Mouse (Mus musculus): ENCODE data around the gene Hes1.

Hes1 gene

DNA sequence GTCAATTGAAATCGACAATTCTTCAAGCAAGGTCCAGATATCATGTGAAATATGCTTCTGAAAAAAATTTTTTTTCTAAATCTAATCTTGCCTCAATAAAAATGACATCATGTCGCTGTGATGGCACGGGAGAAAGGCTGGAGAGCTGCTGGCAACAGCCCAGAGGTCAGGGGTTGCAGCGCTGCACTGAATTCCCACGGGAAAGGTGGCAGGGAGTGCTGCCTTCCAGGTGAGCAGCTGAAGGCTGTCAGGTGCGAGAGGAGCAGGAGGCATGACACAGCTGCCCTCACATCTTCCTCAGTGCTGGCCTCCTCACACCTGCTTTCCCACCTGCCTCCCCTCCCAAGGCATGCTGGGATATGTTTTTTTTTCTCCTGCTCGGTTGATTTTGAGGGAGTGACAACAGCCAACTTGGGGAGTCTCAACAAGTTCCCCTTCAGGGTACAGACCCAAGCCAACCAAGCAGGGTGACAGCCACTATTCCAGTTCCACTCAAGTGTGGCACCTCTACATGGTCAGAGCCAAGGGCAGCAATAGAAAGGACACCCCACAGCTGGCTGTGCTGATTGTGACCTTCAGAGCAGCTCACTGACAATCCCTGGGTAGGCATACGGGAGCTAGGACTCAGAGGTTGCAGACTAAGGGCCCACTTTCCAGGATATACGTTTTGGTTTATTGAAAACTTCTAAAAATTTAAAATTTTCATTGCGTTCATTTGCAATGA lies 13.3 kb upstream of the Hes1 start:
- DNase-seq (ENCODE audit: low spot score in 2 of 2), result no peak

DNA sequence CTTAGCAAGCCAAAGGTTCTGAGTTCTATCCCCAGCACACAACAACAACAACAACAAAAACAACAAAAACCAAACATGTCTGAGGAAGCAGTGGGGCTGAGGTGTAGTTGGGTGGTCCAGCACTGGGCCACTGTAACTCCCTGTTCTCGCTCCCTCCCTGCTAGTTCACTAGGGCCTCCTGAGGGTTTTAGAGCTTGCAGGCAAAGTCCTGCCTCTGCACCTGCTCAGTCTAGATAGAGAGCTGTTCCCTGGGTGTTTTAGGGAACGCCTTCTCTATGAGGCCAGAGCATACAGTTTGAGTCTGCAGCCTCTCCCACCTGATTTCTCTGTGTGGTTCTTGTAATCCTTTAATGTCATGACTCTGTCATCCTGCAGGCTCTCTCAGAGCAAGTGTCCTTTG lies 11.9 kb upstream of the Hes1 start:
- no peak for DNase-seq (ENCODE audit: low spot score in 2 of 2)

DNA sequence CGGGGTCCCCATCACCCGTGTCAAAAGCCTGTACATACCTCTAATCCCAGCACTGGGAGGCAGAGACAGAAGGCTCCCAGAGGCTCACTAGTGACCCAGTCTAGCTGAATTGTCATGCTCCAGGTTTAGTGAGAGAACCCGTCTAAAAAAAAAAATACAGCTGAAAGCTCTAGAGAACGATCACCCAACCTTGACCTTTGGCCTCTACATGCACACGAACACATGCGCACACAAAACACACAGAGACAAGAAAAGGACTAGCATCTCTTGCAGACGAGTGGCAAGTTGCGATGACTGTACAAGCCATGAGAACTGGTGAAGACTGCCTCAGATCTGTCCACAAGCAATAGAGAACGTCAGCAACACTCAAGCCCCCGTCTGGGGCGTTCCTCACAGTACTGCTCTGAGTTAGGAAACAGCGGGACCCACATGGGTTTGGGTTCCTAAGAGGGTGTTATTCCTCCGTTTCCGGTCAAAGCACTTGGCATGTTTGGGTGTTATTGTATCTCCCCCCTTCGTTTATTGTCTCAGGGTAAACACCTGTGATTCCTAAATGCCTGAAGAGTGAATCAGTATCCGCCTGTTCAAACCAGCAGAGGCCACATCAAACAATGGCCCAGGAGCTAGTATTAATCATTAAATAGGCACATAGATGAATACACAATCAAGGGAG lies 11.2 kb upstream of the Hes1 start:
- no peak for DNase-seq (ENCODE audit: low spot score in 2 of 2)

DNA sequence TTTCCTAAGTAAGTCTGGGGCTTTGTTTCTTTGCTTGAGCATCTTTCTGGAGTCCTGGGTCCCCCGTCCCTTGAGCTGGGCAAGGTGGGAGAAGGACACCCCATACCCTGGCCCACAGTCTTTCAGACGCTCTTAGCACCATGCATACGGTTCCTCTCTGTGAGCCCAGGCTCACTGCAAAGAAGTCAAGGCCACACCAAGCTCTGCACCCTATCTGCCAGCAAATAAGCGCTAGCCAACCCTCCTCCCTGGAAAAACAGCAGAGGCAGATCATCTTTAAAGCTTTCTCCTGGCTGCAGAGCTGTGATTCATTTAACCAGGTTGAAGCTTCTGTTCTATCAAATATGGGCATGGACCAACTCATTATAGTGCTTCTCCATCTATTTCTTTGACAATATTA lies 9.6 kb upstream of the Hes1 start:
- no peak for DNase-seq (ENCODE audit: low spot score in 2 of 2)

DNA sequence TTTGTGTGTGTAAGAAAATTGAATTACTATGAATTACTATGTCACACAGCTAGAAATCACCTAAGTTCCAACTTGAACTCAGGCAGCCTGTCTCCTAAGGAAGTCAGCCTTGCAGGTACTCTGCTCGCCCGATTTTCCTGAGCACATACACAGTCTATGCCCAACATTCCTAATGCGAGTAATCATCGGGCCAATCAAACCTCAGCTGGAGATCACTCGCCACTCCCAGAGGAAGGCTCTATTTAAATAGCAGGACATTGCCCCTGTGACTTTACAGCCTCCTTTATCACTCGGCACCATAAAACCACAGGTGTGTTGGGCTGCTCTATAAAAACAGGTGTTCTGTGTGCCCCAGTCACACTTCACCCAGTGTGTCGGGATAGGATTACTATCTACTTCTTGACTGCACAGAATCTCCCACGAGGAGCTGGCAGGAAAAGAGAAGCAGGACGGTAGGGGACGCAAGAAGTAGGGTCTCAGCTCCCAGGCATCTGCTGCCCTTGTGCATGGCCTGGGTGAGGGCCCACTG lies 8.8 kb upstream of the Hes1 start:
- no peak for DNase-seq (ENCODE audit: low spot score in 2 of 2)

DNA sequence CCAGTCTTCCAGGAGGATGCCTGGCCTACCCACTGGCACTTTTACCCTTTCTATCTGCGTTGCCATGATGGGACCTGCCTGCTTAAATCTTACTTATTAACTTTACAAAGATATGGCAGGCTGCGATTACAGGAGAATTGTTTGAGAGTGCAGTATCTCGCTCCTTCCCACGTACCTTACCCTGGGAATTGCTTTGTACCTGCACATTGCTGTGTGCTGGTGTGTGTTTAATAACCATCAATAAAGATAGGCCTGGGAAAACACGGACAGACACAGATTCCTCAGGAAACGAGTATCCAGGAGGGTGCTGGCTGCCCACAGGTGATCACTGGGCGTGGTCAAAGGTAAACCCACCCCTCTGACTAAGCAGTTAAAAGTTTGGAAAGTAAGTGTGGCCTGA lies 8.3 kb upstream of the Hes1 start:
- no peak for DNase-seq (ENCODE audit: low spot score in 2 of 2)

DNA sequence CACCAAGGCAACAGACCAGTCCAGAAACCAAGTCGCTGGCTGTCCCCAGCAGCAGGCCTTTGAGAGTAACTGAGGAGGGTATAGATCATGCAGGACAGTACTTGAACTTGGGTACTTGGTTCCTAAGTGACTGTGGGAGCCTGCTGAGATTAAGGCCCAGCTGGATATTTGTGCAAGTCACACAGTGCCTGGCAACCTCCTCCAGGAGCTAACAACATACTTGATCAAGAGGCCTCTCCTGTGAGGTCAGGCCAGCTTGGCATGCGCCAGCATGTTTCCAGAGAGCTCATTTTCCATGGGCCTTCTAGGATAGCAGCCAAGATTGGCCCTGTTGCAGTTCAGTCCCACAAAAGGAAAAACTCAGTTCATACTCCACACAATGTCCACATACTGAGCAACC lies 7.3 kb upstream of the Hes1 start:
- DNase-seq (ENCODE audit: low spot score in 2 of 2), result no peak

DNA sequence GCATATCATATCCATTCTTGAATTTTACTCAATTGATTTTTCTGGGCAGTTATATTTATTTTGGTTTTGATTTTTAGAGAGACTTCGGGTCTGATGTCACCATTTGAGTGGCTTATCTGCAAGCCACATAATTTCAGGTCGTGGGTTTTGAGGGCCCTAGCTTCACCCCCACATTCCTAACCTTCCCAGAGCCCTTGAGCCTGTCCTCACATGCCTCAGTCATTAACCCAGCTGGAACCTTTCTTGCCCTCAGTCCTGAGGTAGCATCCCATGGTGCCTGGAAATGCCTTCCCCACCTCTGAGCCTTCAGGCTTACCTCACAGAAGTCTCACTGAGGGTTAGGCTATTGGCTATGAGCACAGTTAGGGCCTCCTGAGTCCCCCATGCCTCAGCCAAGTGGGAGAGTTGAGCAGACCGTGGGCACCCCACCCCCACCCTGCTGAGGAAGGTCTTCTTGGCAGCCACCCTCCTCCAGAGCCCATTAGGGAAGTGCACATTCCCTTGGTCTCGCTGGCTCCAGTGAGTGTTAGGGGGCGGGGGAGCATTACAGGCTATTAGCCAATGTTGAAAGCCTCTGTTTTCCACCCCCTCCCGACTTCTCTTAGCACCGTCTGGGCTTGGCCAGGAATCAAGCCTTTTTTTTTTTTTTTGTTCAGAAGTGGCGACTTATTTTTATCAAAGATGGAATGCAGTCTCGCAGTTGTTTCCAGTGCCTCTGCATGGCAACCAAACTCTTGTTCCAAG lies 5.0 kb upstream of the Hes1 start:
- peak in 1 of 2 experiments; percentile 54 for DNase-seq (ENCODE audit: low spot score in 2 of 2)

DNA sequence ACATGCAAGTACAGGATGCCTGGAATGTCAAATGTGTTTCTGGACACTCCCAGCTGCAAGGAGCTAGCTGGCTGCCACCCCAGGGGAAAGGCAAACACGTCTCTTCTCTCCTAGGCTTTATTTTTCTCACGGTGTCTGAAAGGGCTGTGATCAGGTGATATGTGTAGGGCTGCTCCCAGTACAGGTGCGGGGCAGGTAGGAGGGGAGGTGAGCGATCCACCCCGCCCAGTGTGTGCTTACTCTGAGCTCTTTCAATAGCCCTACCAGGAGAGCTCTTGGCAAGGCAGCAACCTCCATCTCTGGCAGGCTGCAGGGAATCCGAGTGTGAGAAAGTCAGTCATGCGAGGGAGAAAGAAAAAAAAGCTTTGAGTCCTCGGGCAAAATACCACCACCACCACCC lies 3.8 kb upstream of the Hes1 start:
- no peak for DNase-seq (ENCODE audit: low spot score in 2 of 2)

DNA sequence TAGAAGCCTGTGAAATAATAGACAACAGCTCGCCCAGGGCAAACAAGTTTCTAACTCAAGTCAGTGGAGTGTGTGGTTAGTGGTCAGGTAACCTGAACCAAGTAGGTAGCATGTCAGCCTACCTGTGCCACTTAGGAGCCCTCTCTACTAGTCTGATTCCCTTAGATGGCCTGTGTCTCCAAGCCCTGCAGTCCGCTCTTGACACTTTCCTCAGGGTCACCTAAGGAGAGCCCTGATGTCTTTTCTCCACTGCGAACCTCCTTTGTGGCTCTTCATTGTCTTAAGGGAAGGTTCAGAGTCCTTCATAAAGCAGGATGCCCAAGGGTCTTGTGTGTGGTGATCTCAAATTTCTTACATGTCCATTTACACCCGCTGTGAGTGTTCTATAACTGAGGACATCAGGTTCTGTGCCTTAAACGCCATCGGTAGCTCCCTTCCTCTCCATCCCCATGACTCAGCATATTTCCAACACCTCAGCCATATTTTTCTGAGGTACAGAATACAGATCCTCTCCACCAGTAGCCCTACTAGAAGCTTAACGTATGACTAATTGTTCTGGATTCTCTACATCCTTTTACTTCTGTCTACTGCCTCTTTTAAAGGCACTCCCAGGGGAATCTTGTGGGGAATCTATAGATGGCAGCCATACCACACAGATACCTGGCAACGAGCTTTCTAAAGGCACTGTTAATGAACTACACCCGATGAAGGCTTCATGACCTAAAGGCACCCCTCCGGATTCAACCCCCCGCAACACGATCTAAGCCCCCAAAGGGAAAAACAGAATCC lies 1.7 kb upstream of the Hes1 start:
- DNase-seq (ENCODE audit: low spot score in 2 of 2), result no peak

DNA sequence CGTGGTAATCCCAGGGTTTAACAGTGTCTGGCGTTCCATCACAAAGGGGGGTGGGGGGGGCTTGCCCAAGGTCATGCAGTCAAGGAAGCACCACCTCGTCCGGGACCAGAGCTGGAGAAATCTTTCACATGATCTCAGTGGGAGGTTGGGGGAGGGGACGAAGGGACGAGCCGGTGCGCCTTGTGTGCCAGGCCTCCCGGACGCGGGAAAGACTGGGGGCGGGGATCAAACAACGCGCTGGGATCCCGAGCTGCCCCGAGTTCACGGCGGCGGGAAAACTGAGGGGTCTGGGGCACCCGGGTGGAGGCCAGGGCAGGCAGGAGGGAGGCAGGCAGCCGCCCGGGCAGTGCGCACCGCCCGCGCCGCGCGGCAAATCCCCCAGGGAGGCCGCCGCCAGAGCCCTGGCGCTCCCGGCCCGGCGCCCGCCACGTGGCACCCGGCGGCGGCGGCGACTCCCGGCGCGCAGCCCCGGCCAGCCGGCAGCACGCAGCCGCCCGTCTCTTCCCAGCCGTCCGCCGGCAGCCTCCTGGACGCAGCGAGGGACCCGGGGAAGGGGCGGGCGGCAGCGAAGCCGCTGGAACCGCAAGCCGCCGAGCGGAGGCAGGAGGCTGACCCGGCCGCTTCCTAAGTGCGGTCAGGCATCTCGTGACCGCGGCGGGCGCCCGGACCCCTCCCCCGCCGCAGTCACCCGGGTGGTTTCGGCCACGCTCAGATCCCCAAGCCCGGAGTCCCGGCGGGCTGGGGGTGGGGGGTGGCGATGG lies 883 bp upstream of the Hes1 start:
- DNase-seq (ENCODE audit: low spot score in 2 of 2), result peak; percentile 56 to 62

DNA sequence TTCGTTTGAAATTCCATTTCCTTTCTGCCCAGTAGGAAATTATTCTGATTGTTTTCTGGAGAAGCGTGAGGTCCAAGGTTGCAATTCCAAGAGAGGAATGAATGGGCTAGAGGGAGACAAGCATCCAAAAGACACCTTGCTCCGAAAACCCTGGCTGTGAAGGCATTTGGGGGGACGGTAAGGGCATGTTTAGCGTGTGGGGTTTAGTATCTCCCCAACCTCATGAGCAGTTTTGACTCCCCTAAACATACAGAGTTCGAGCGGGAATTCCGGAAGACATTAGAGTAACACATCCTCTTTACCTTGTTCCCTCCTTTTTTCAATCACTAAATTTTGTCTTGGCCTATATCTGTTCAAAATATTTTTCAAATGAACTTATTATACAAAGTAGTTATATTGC lies 429 bp downstream of the Hes1 start:
- no peak for DNase-seq (ENCODE audit: low spot score in 2 of 2)

DNA sequence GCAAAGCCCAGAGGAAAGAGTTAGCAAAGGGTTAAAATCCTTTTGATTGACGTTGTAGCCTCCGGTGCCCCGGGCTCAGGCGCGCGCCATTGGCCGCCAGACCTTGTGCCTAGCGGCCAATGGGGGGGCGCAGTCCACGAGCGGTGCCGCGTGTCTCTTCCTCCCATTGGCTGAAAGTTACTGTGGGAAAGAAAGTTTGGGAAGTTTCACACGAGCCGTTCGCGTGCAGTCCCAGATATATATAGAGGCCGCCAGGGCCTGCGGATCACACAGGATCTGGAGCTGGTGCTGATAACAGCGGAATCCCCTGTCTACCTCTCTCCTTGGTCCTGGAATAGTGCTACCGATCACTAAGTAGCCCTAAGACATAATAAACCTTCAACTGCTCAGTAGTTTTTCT lies 893 bp downstream of the Hes1 start:
- DNase-seq (ENCODE audit: low spot score in 2 of 2), result peak; percentile 90 to 92

DNA sequence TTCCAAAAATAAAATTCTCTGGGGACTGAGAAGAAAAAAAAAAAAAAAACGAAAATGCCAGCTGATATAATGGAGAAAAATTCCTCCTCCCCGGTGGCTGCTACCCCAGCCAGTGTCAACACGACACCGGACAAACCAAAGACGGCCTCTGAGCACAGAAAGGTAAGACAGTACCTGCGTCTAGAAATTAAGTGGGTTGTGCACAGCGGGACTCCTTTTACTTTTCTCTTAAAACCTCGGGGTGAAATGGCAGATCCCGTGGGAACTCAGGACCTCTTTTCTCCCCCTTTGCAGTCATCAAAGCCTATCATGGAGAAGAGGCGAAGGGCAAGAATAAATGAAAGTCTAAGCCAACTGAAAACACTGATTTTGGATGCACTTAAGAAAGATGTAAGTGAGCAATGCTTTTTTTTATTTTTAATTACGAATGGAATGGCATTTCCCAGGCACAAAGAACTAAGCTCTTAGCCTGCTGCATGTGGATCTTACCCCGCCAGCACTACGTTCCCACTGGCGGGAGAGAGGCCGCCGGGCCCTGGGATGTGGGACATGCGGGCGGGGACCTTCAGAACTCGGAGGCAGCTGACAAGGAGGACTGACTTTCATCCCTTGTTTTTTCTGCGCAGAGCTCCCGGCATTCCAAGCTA lies 1.5 kb downstream of the Hes1 start:
- no peak for DNase-seq (ENCODE audit: low spot score in 2 of 2)

DNA sequence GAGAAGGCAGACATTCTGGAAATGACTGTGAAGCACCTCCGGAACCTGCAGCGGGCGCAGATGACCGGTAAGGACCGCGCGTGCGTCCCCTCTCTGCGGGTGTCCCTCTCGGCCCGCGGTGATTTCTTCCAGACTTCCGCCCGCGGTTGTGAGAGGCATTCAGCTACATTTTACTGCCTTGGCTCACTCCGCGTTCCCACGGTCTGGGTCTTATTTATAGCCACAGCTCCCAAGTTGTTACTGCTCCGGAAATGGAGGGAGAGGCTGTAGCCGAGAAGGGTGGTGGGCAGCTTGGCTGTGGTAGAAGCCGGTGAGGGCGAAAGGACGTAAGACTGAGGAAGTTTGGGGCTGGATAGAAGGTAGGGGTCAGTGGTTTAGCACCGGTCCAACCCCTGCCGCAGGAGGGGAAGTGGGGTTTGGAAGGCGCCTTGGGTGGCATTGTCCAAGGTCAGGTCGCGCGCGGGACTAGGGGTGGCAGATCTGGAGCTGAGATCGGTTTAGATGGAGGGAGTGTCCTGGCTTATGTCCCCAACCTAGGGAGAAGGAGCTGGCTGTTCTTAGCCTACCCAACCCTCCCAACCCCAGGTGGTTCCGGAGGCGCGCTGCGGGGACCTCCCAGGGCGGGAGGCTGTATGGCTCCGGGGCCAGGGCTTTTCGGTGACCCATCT lies 2.1 kb downstream of the Hes1 start:
- DNase-seq (ENCODE audit: low spot score in 2 of 2), result peak; percentile 43 to 59

DNA sequence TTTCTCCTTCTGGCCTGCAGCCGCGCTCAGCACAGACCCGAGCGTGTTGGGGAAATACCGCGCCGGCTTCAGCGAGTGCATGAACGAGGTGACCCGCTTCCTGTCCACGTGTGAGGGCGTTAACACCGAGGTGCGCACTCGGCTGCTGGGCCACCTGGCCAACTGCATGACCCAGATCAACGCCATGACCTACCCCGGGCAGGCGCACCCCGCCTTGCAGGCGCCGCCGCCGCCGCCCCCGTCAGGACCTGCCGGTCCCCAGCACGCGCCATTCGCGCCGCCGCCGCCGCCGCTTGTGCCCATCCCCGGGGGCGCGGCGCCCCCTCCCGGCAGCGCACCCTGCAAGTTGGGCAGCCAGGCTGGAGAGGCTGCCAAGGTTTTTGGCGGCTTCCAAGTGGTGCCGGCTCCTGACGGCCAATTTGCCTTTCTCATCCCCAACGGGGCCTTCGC lies 2.7 kb downstream of the Hes1 start:
- peak; percentile 67 to 85 for DNase-seq (ENCODE audit: low spot score in 2 of 2)

DNA sequence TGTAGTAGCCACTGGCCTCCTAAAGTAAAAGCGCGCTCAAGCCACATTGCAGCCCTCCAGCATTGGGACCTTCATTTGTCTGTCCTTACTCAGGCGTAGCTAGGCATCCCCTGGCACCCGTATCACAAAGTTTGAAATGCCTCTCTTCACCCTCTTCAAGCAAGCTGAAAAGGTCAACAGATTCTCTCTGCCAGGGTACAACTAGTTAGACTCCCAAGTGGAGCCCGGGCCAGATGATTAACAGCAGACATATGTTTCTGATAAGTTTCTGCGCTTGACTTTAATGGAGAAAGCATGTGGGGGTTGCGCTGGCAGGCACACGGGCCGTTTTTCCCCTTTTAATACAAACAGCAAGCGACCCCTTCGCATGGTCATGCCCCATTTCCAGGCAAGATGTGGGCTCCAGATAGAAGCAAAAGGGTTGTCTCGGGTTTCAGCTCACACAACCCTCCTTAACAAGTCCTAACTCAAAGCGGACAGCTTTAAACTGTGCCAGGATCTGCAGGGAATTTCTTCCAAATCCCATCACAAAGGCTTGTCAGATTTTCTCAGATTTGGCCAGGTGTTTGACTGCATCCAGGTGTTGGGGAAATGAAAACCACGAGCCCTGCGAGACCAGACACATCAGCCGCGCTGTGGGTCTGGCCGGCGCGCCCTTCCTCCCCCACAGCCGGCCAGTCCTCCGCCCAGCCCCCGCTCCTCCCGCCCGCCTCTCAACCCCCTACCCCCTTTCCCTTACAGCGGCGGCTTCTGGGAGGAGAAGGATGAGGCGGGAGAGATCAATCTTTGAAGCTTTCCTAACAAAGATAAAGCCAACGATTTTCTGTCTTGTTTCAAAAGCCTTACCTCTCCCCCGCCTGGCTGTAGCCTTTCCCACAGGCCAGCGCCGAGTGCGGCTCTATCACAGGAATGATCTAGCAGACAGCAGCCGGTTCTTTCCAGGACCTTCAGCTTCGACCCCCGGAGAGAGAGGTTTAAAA lies 4.1 kb downstream of the Hes1 start:
- no peak for DNase-seq (ENCODE audit: low spot score in 2 of 2)

DNA sequence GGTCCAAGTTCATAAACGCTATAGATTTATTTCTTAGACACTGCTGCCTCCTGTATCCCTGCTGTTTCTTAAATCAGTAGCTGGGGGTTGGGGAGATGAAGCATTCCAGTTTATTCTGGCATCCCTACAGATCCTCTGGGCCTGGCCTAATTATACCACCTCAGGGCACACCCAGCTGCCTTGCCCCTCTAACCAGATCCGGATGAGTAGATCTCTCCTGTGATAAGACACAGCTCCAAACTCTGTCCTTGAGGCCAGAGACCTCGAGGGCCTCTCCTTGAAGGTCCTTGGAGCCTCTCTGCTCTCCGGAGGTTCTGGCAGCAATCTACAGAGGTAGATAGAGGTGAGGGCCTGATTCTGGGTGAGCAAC lies 5.4 kb downstream of the Hes1 start:
- no peak for DNase-seq (ENCODE audit: low spot score in 2 of 2)

Measured in frontal cortex, postnatal 10 days (tissue).